Mouse (Mus musculus) lung, postnatal 4 days (tissue): ENCODE measurements around the gene Ccdc33.
A peak's percentile ranks its signal among the peaks of the same experiment; 100 is the strongest.

Source experiments
- DNase-seq, 2 experiments: peaks; one replicate each; pipeline ENCODE4 v3.0.0; 2021

Gene Ccdc33

GRCm38 (mm10) chr9:58118671-58119070, at the start of gene Ccdc33:
Gene Ccdc33 (minus strand): TSS chr9:58118823.
- DNase-seq = peak in 1 of 2 experiments; percentile 22

DNA sequence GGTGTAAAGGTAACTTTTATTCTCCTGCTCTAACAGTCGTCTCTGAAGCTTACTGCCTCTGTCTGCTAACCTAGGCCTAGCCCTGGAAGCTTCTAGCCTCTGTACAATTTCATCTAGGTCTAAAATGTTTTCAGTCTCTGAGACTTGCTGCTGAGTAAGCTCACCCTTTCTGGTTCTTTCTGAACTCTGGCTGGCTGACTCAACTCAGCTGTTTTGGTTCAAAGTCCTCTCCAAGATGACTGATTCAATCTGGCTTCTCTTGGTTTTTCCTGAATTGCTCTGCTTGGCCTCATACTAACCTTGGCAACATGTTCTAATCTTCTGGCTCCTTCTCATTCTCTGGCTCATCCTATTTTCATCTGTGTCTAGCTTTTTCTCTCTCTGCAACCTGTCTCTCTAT, 47.2 kb upstream of the Ccdc33 start:
- DNase-seq = no peak

GRCm38 (mm10) chr9:58163146-58163545, 44.5 kb upstream of the Ccdc33 start:
- peak in 1 of 2 experiments; percentile 17 for DNase-seq

DNA sequence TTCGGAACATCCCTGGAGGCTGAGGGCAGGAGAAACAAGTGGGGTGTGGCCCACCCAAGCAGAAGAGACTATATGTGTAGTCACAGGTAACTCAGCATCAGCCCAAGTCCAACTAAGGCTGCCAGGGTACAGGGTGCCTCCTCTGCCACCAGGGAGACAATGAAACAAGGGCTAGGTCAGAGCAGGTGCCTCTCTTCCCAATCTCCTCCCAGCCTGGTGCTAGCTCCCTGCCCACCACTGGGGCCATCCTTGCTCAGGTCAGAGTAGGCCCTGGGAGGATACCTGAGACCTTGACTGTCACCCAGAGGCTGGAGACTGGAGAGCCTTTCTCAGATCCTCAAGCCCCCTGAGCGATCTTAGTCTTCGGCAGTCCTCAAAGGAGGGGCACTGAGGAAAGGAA, 43.5 kb upstream of the Ccdc33 start:
- DNase-seq = peak in 1 of 2 experiments; percentile 14

DNA sequence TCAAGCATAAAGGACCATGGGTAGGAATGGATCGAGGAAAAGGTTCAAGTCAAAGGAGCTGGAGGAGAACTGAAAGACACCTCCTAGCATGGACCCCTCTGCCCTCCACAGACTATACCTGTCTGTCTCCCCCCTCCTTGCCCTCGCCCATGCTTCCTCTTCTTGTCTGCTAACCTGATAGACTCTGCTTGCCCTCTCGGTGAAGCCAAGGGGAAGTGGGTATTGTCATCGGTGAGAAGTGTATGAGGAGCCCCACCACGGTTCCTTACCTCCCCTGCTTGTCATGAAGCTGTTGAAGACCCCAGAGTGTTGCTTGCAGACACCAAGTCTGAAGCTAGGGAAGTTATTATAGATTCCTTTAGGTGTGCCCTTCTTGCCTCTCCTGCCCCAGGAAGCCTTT, 41.7 kb upstream of the Ccdc33 start:
- DNase-seq = peak in 1 of 2 experiments; percentile 12

DNA sequence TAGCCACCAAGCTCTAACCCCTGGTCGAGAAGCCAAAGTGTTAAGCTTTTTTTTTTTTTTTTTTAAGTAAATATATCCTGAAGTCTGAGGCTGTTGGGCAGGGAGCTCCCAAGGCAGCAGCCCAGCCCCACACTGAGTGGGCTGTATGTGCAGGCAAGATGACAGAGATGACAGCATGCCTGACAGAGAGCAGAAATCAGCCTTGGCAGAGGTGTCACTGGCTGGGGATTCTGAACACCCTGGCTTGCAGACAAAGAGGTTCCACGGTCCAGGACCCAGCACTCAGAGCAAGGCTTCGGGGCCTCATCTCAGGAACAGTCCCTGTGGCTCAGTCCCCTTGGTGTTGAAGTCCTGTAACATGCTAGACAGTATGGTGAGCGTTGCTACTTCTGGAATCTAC, 41.2 kb upstream of the Ccdc33 start:
- DNase-seq = peak in 1 of 2 experiments; percentile 61

DNA sequence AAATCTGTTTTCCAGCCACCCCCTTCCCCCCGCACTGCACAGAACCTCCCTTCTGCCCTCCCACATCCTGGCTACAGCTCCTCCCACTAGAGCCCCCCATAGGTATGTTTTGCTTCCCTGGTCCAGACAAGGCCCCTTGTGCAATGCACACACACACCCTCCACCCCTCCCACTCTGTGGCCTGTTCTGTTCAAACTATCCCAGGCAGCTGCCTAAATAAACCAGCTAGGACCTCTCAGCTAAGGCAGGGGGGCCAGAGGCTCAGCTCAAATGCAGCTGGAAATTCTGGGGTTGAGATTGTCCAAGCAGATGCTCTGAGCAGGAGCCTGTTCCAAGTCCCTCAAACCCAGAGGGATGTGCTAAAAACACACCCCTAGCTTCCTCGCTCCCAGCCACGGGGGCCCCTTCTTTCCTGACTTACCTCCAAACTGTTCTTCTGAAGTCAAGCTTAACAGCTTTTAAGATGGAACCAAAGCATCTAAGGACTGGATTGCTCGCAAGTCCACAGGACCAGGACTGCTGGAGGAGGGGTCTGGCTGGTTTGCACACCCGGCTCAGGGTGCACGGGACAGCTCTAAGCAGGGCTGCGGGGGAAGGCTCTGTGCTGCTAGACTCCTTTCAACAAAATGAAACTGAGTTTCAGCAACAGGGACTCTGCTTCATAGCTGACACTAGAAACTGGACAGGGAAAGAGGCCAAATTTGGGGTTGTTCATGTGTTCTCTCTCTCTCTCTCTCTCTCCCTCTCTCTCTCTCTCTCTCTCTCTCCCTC, 40.1 kb upstream of the Ccdc33 start:
- peak; percentile 37 to 76 for DNase-seq

- no peak for DNase-seq
These were observed 39.2 kb upstream of the Ccdc33 start for GRCm38 (mm10) chr9:58157838-58158237.

- DNase-seq = peak in 1 of 2 experiments; percentile 23
These were observed 38.4 kb upstream of the Ccdc33 start for GRCm38 (mm10) chr9:58156819-58157560.

GRCm38 (mm10) chr9:58155366-58155765, 36.7 kb upstream of the Ccdc33 start:
- DNase-seq = peak; percentile 70 to 91

GRCm38 (mm10) chr9:58153095-58153494, 34.5 kb upstream of the Ccdc33 start:
- DNase-seq = peak in 1 of 2 experiments; percentile 57

DNA sequence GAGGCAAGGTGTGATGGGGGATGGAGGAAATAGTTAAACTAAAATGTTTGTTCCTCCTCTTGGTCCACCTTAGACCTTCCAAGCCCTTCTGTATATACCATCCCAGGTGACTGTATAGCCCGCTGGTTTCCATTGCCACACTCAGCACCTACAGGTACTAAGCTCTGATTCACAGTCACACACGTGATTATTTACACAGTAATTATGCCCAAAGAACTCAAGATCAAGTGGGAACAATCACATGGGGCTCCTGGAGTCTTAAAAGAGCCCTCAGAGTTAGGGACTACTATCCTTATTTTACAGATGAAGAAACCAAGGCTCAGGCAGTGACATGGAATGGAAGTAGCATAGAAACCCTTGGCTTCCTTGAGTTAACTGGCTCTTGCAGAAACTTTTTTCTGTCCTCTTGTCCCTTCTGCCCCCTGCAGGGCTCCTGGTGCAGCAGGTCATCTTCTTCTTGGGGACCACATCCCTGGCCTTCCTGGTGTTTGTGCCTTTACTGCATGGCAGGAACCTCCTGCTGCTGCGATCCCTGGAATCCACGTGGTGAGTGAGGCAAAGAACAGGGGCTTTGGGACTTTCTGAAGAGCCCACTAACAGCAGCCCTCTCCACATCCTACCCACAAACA, 32.2 kb upstream of the Ccdc33 start:
- no peak for DNase-seq

GRCm38 (mm10) chr9:58148806-58149205, 30.2 kb upstream of the Ccdc33 start:
- no peak for DNase-seq

GRCm38 (mm10) chr9:58145417-58145816, 26.8 kb upstream of the Ccdc33 start:
- no peak for DNase-seq

DNA sequence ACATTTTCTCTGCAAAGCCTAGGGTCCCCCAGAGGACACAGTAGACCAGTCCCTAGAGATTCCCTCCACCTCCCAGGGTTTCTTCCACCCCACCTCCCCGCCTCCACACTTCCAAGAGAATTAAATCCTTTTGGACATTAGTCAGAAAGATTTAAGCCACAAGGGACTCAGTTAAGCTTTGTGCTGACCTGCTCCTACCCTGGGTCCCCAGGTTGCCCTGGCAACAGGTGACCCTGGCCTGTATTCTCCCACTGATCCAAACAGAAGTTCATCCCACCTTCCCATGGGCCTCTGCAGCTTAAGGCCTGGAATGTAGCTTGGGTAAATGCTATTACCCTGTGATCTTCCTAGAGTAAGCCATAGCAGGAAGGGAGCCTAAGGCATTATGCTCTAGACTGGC, 26.0 kb upstream of the Ccdc33 start:
- DNase-seq = no peak

- DNase-seq = peak; percentile 59 to 85
These were observed 24.8 kb upstream of the Ccdc33 start for GRCm38 (mm10) chr9:58143419-58143818.

- DNase-seq = peak; percentile 67 to 77
These were observed 21.3 kb upstream of the Ccdc33 start for GRCm38 (mm10) chr9:58139947-58140346.

GRCm38 (mm10) chr9:58135921-58136321, 17.3 kb upstream of the Ccdc33 start:
- DNase-seq = no peak

DNA sequence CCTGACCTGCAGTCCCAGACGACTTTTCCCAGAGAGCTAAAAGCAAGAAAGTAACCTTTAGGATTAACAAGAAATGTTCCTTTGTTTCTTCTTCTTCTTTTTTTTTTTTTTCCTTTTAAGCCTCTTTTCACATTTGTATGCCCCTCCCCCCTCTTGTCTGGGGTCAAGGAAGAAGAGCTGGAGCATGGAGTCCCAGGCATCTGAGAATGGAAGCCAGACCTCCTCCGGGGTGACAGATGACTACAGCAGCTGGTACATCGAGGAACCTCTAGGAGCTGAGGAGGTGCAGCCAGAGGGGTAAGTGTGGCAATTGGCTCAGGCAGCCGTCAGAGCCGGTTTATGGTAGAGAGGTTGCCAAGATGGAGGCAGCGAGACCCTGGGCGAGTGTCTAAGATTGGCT, 16.3 kb upstream of the Ccdc33 start:
- DNase-seq = no peak

DNA sequence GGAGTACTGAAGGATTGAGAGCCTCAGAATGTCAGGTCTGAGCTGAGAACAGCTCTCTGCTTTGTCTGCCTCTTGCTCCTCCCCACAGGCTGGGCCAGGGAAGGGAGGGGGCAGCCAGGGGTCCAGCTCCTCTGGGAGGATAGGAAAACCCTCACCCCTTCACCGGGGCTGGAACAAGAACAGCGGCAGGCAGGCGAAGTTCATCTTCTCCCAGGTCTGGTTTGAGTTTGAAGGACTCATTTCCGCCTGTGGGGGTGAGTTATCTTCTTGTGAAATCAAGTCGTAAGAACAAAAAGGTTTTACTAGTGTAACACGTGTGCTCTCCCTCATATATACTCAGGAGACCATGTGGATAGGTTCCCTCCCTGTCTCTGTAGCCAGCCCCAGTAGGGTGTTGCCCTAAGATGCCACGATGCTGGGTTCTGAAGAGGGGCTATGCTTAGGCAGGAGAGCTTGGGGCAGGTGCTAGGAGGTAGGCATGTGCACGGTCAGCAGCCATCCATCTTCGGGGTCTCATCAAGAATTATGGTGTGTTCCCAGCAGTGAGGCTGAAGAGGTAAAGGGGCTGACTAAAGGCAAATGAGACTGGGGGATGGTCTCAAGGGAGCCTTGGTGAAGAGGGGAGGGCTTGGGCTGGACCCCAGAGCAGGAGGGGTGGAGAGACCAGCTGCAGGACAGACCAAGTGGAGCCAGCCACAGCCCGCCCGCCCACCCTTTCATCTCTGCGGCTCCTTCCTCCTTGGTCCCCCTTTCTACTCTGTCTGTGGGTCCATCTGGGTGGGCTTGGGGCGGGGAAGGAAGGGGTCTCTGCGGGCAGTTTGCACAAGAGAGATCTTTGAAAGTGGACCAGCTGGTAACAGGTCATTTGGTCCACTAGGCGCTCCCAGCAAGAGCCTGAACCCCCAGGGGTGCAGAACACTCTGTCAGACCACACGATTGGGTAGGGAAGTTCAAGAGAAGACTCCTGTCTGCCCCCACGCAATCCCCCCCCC, 15.6 kb upstream of the Ccdc33 start:
- DNase-seq = no peak

- DNase-seq = no peak
These were observed 13.1 kb upstream of the Ccdc33 start for GRCm38 (mm10) chr9:58131735-58132134.

DNA sequence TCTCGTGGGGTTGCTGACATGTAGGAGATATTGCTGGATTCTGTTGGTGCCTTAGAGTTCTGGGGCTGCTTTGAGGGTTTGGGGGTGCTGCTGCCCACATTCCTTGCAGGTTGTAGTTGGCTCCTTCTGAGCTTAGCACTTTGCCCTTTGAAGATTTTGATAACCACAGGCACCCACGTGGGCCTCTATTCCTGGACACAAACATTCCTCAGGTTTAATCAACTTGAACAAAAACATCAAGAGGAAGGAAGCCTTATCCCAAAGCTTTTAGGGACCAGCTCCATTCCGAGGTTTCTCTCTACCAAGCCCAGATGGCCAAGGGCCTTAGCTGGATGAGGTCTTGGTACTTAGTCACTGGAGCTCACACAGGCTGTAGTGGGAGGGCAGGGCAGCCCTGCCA, 12.3 kb upstream of the Ccdc33 start:
- no peak for DNase-seq
